Mouse (Mus musculus): ENCODE data around the gene Olfr948.

Olfr948 gene

GRCm38 (mm10) chr9:39325945-39326344 lies at the start of gene Olfr948:
TSS of gene Olfr948 (minus strand) at chr9:39326045.
- no peak for DNase-seq

- DNase-seq = no peak
These were observed 38.7 kb downstream of the Olfr948 start for GRCm38 (mm10) chr9:39287136-39287535.

DNA sequence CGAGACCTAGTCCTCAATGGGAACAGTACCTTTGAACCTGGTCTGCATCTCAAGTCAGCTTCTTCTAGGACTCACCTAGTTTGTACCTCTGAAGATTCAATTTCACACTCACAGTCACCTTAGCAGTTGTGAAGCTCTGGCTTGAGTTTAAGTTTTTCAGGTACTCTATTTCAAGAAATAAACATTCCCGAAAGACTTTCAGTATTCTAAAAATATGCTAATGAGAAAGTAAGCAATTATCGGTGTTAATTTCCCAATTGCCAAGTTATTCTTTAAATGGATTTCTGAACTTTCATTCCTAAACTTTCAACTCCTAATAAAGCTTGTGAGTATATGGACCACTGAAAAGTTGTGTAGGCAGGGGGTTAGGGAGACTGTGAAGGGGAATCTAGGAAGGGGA lies 49.1 kb downstream of the Olfr948 start, which contains the start of gene Olfr945:
Gene Olfr945 (minus strand): TSS at position 101 of the 400 bp plus-strand sequence.
- no peak for DNase-seq

Measured in kidney, adult 9 months (tissue).